Mouse (Mus musculus) kidney, postnatal 4 days (tissue): Measurements from ENCODE around the gene Maml1.
A peak's percentile ranks its signal among the peaks of the same experiment; 100 is the strongest.

Experiments used
- DNase-seq, 2 experiments: peaks; one replicate each; pipeline ENCODE4 v3.0.0; 2021; ENCODE audit warnings: mixed read lengths in 2 of 2

Gene Maml1

DNA sequence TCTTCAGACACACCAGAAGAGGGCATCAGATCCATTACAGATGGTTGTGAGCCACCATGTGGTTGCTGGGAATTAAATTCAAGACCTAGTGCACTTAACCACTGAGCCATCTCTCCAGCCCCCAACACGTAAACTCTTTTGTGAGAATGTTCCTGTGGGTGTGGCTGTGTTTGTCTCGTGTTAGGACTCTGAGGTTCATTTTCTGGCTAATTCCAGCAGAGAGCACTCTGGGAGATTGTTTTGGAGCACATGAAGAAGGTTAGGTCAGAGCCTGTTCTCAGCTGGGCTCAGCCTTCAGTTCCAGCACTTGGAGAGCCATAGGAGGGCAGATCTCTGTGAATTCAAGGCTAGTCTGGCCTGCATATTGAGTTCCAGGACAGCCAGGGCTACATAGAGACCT lies 72.3 kb downstream of the Maml1 start:
- DNase-seq = no peak

GRCm38 (mm10) chr11:50217811-50218210 lies 74.3 kb downstream of the Maml1 start:
- DNase-seq = peak; percentile 54 to 69

- no peak for DNase-seq
Measured at GRCm38 (mm10) chr11:50216724-50217366, 75.3 kb downstream of the Maml1 start.

GRCm38 (mm10) chr11:50215633-50216032 lies 76.5 kb downstream of the Maml1 start:
- no peak for DNase-seq

GRCm38 (mm10) chr11:50214631-50215030 lies 77.5 kb downstream of the Maml1 start:
- no peak for DNase-seq

DNA sequence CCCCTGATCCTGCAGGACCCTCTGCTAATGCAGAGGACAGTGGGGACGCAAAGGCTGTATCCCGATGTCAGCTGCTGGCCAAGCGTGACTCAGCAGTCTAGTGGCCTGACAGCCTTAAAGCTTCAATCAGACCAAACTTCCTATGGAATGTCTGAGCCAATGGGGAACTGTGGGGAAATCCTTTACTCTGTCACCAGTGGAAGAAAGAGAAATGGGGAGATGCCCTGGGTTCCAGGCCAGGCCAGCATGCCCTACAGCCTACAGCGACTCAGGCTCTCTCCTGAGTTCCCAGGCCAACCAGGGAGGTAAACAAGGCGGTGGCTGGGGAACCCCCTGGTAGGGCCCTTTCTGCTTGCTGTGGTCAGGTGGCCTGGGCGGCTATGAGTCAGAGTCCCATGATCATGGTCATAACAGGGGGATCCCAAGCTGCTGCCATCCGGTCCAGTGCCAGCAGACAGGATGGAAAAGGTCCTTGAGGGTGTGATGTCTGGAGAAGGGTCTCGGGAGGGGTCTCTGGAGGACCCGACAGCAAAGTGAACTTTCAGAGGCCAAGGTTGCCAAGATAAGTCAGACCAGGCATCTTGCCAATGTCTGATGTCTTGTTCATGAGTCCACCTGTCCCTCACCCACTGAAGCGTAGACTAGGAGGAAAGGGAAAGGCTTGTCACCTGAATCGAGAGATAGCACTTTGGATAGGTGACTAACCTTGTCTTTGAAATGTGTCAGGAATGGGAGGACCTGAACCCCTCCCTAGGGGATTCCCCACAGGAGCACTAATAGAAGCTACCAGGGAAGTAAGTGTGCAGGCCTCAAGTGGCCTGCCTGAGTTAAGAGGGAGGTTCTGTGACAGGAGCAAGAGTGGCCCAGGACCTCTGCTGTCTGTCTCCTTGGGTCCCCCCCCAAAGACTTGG lies 79.0 kb downstream of the Maml1 start:
- DNase-seq = peak; percentile 75 to 88

- no peak for DNase-seq
Measured at GRCm38 (mm10) chr11:50212060-50212739, 79.9 kb downstream of the Maml1 start.

DNA sequence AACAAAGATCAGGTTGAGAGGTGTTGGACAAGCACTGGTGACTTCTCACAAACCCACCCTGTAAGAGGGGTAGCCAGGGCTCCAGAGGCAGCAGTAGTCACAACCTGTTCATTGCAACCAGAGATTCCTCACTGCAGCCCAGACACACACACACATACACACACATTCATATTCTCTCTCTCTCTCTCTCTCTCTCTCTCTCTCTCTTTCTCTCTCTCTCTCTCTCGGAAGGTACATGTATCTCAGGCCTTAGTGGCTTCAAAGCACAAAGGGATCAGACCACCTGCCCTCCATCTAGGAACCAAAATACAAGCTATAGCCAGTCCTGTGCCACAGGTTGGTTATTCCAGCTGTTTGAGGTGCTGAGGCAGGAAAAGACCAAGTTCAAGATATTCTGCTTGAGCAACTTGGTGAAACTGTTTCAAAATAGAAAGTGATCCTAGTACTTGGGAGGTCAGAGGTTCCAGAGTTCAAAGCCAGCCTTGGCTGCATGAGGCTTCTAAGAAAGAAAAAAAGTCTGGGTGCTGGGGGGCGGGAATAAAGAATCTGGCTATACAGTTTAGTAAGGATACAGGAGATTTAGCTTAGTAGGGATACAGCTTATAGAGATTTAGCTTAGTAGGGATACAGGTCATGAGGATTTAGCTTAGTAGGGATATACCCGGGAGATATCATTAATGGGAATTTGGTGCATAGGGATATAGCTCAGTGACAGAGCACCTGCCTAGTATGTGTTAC lies 80.6 kb downstream of the Maml1 start:
- no peak for DNase-seq

DNA sequence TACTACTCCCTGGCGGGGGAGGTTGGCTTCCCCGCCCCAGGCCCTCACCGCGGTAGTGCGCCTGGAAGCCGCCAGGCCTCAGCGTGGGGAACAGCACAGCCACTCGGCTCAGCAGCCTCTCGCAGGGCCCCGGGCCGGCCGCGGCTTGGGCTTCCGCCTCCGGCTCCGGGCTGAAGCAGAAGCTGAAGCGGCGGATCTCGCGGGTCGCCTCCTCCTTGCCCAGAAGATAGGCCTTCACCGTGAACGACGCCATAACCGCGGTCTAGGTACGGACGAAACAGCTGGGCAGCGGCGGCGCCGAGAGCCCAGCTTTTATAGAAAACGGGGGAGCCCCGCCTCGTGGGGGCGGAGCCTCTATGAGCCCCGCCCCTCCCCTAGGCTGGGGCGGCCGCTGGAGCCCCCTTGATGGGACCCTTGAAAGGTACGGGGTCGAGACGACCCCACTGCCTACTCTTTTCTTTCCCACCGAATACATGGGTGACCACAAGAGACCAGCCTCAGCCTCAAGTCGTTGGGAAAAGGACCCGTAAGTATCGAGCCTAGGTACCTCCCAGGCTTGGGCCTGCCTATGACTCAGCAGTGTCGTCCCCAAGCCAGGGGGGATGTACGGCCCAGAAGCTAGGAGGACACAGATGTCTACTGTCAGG lies 81.5 kb downstream of the Maml1 start, which contains the start of the genes Sqstm1 and Mgat4b:
TSS of gene Sqstm1 (minus strand) at position 323 of the 647 bp plus-strand sequence.
TSS of gene Mgat4b (plus strand) at position 386 of the 647 bp plus-strand sequence.
- DNase-seq = peak; percentile 86 to 91

- DNase-seq = peak; percentile 95 to 97
Measured at GRCm38 (mm10) chr11:50210101-50210504, 82.0 kb downstream of the Maml1 start.

DNA sequence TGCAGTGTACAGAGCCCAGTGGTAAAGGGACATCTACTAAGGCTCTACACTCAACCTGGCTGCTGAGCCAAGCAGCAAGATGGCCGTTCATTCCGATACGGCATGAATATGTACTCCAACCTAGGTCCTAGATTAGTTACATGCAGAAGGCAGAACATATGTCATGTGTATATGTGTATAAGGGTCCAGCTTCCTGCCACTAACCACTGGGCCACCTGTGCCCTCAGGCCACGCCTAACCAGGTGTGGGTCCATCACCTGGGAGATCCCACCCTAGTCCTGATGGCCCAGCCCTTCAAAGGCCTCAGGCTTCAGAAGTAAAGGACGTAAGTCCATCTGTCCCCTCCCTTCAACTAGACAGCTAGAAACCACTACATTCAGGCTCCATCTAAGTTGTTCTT lies 84.1 kb downstream of the Maml1 start:
- no peak for DNase-seq

- no peak for DNase-seq
Measured at GRCm38 (mm10) chr11:50207344-50207743, 84.8 kb downstream of the Maml1 start.

- no peak for DNase-seq
Measured at GRCm38 (mm10) chr11:50206037-50206436, 86.1 kb downstream of the Maml1 start.
